Mouse (Mus musculus) adrenal gland, postnatal 36 days (tissue): ENCODE results near the gene Uts2b. TPM values are rescaled to one million over a fixed set of nuclear protein-coding genes. Genes with fewer than 3 reads are reported as not detected.

Experiments used
- DNase-seq, 2 experiments: peaks; one replicate each; pipeline ENCODE4 v3.0.0; 2021; ENCODE audit warnings: mixed read lengths in 1 of 2
- long read RNA-seq, 2 experiments: library from polyadenylated mRNA; stranded (forward); transcript quantifications; one replicate each; pipeline ENCODE4 v2.0.0; 2021; ENCODE audit warnings: borderline sequencing depth in 2 of 2
- total RNA-seq, 2 experiments: library from RNA; stranded (reverse); gene quantifications; 2 replicates each; pipeline ENCODE4 v1.2.3; 2021

The Uts2b gene
- total RNA-seq, result not detected
- long read RNA-seq, experiment 1, result 0 reads
- long read RNA-seq, experiment 2, result 0 reads

DNA sequence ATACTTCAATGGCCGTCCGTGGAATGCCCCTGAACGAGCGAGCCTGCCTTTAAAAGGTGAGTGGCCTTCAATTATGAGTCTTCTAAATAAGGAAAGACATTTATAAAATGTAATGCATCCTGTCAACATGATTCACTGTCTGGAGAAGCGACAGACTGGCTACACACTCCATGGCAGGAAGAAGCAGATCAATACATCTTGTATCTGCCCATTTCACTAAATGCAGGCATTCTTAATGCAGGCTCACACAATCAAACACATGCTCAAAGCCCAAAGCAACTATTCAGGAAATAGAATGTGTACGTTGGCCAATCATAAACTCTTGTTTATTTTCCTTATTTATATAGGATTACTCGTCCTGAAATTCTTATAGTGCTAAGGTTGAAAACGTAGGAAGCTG is at the start of gene Uts2b:
Gene Uts2b, minus strand, starts transcription at position 49 of the 400 bp plus-strand sequence.
- DNase-seq, result no peak

DNA sequence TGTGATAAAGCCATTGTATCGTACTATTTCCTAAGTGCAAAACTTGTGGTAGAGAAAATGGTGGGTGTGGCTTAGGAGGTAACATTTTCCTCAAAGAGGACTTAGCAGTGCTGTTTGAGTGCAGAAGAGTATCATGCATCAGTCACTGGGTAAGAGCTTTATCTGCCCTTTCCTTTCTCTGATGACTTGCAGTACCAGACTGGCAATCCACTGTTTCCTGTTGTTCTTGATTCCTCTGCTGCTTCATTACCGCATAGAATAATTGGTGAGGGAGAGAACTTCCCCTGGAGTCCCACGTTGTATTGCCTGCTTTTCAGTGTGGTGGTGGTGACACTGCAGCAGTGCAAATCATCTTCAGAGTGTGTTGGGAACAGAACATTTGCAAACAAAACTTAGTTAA is 47.6 kb upstream of the Uts2b start:
- no peak for DNase-seq

DNA sequence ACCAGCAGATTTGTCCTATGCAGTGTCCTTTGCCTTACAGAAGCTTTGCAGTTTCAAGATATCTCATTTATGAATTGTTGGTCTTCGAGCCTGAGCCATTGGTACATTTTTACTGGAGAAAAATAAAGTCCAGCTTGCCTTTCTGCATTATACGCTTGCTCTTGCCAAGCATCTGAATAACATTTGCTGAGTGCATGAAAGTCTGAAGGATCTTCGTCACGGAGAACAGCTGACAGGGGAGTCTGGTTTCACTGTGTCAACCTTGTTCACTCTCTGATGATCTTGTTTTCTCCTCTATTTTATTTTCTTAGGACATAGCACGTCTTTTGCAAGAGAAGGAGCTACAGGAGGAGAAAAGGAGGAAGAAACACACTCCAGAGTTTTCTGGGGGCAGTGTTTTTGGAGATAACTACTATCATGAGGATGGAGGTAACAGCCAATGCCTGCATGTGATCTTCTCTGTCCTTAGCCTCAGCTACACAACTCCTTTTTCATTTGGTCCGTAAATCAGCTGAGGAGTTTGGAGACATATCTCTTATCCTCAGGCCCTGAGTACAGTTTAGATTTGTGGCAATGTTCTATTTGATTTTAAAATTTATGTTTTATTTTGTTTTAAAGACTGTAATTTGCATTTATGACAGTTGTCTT is 47.0 kb upstream of the Uts2b start:
- DNase-seq, result no peak

DNA sequence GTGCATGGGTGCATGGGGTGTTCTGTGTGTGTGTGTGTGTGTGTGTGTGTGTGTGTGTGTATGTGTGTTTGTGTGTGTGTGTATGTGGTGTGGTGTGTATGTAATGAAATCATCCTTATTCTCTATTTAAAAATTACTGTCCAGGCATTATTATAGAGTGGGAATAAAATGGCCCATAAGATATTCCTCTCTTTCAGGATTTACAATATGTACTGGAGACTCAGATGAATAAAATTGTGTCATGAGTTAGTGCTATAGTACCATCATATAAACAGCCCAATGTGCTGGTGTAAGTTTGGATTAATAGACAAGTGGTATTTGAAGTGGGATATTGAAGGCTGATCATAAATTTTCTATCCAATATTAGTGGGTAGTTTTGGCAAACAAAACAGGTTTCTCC is 34.1 kb upstream of the Uts2b start:
- no peak for DNase-seq

DNA sequence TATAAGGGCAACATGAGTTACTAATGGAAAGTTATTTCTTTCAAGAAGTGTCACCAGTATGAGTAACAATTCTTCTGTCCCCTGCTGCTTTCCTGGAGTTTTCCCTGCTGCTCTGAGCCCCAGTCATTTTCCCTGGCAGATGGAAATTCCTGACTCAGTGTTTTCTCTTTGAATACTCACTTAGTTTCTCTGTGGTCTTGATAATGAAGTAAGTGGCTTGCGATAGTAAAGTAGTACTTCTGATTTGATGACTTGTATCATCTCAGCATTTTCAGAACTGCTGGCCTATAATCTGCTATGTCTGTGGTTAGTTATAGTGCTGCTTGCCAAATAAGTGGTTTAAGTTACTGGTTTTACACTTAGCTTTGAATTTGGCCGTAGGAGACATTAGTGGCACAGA is 31.5 kb upstream of the Uts2b start:
- no peak for DNase-seq

DNA sequence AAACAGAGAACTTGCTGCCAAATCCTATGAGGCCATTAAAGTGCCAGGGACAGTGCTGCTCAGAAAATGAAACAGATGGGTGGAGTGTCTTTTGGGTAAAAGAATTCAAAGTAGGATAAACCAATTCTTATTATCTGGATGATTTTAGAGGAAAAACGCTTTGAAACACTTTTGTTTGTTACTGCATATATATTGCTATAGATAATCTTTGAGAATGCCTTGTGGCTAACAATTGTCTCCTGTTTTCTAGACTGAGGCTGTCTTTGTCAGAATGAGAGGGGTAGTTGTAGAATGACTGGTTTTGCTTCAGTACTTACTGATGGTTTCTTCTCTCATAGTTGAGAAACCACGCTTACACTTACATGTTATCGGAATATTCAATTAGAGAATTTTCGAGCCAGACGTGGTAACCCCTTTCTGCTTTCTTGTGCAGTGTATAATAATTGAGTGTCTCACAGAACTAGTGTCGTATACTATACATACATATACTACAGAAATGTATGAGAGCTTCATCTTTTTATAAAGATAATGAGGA is 29.7 kb upstream of the Uts2b start:
- DNase-seq, result no peak

DNA sequence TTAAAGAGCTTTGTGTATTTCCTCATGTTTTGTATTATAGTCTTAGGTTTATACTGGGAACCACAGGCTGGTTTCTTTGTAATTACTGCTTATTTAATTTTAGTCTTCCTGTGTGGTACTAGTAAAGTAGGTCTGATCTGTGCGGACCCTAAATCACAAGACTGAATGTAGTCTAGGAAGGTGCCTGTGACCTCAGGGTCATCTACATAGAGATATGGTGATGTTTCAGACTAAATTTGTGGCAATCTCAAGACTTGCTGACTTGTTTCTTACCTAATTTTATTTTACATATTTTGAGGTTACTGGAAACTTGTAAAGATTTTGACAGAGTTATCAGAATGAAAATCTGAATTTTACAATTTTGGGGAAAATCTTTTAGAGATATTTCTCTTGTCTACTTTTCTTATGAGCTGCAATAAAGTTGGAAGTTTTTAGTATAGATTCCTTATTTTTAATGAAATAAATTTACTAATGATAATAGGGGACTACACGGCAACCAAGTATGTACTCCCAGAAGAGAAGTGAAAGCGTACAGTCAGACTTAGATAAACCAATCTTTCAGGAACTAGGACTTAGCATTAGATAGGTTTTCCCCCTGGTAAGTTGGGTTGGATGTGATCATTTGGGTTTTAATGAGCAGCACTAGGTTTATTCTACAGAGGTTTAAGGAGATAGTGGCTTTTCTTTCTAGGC is 29.1 kb upstream of the Uts2b start:
- DNase-seq, result no peak

DNA sequence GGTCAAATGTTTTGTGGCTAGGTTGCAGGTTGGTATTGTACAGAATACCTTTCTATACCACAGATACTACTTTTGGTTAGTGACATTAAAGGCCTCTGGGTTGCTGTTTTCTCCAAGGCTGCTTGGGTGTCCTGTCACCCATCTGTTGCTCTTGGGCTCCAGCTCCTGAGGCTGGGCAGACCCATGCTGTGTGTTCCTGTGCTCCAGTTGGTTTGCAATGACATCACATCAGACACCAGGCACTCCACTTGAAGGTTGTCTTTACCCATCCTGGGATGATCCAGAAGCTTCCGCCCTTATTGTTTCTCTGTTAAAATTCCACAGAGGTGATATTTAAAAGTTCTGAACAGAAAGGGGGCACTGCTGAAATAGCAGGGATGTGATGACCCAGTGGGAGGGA is 26.9 kb upstream of the Uts2b start:
- DNase-seq, result no peak

DNA sequence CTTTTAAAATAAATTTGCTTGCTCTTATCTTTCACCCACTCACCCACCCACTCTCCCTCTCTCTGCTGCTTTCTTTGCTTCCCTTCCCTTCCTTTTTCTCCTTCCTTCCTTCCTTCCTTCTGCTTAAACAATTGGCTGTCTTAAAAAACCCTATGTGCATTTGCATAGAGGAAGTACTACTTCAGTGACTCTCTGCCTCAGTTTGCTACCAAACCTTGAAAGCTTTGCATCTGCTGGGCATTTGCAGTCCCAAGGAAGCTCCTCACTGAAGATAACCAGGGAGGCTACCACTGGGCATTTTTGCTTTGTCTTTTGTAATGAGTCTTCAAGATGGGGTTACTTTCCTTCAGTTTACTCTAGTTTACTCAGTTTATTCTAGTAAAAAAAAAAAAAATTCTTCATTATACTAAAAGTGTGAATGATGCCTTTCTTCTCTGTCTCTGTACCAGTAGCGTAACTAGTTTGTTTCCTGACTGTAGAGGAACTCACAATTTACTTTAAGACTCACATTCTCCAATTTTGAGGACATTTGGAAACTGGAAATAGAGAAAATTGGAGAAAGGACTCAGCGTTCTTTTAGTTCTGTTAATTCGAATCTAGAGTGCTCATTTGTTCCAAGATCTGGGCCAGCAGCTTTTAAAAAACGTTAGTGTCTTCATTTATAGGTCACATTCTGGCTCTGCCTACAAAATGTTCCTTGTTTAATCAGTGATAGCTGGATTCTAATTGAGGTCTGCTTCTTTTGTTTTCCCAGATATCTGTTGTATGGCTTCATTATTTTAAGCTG is 25.4 kb upstream of the Uts2b start:
- no peak for DNase-seq

DNA sequence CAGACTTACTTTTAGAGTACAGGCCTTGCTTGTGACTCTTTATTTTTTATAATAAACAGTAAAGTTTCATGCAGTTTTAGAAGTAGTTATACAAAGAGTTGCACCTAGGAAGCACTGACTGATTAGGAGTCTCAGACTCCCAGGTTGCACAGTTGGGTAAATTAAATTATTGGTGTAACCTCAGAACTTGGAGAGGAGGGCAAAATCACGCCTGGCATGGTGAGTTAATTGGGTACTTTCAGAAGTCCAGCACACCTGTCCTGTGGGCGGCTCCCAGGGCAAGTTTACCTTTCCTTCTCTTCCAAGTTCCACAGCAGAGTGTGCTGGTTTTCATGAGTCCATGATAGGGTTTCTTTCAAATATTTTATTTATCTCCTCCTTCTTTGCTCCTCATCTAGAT is 21.8 kb upstream of the Uts2b start:
- no peak for DNase-seq

DNA sequence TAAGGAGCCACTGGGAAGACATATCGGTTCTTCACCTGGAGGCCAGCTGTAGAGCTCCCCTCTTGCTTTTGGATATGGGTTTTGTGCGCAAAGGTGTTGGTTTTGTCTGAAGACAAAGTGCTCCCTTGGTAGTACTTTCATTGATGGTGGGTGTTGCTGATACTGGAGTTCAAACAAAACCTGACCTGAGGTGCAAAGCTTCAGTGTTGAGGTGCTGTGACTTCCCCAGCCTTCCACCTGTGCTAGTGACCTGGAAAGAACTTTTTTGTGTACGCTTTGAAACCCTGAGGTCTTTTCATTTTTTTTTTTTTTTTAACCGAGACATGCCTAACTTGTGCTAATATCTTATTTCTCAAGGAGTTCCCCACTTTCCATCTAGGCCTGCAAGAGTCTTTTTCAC is 20.3 kb upstream of the Uts2b start:
- DNase-seq, result no peak

DNA sequence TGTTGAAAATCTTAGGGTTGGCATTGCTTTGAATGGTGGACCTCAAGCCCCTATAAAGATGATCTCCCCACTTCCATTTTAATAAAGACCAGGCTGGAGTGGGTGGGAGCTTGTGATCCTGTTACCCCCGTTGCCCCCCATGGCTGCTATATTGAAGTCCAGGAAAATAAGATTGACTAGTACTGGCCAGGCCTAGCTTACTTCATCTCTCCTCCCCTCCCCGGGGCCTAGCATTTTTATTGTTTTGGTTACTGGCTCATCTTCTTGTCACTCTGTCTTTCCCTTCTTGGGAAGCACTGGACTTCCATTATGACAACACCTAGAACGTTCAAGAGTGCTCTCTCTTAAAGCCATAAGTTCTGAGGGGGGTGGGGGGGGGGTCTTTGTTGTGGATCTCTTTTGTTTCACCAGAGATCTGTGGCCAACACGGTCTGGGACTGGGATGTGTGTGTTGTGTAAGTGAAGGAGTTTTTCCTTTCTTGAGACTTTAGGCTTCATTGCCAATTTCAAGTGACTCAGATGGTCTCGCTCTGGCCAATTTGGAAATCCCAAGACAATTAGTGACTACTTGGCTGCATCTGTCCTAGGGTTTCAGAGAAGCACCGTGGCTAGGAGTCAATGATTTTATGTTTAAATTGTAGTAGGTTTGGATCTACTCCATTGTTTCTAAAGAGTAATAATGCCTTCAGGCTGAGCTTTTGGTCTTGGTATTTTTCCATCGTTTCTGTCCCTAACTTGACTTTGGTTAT is 19.7 kb upstream of the Uts2b start:
- peak; percentile 4 to 21 for DNase-seq

DNA sequence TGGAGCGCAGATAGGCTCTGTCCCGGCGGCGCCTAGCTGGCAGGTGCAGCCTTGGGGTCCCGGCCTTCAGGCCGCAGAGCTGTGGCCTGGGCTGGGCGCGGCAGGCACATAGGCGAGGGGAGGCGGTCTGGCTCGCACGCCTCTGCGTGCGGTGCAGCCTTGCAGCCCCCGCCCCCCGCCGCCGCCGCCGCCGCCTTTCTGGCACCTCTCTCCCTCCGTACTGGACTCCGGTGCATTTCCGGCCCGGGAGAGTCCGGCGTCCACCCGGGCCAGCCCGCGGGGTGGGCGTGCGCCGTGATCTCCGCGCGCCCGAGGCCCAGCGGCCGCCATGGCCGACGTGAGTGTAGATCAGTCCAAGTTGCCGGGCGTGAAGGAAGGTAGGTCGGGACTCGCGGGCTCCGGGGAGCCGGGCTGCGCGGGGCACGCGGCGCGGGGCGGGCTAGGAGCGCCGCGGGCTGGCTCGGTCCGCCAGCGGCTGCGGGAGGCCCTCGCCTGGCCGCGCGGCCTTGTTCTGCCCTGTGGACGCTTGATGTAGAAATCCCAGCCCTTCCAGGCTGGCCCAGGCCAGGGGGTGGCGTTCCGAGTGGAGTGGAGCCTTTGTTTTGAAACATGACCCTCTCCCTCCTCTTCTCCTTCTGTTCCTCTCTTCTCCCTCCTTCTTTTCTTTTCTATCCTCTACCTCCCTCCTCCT is 18.9 kb upstream of the Uts2b start, which contains the start of gene Ccdc50:
Gene Ccdc50, plus strand, starts transcription at position 109 of the 691 bp plus-strand sequence.
- DNase-seq, result peak; percentile 88 to 90

DNA sequence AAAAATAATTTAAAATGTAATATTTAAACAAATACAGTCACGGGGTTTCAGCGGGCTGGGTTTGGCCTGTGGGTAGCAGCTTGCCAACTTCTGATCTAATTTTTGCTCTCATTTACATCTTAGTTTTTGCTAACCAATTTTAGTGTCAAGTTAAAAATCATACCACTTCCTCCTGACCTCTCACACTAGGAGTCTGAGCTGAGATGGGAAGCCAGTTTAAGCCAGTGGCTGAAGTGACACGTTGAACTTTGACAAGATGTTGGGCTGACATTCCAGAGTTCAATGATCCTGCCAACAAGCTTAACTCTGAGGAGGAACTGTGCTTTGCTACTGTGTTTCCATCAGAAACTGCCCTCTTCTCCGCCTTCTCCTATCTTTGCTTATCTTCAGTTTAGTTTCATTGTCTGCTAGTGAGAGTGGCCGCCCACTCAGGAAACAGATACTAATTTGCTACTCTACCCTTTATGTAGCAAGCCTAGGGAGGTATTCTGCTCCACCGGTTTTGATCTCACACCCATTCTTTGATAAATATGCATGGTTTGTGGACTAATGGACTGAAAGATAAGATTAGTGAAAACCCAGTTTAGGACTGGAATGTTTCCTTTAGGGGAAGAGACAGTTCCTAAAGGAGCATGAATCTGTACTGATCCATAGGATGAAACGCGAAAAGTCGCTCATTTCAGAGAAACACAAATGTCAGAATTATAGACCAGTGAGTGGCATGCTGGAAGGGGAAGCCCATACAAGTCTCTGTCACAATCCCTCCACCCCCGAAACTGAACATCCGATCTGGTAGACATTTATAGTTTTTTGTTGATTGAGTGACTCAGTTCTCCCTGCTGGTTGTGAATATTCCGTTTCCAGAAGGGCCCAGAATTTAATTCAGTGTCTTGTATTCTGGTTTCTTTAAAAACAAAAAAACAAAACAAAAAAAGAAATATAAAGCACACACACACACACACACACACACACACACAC is 17.9 kb upstream of the Uts2b start:
- DNase-seq, result no peak

DNA sequence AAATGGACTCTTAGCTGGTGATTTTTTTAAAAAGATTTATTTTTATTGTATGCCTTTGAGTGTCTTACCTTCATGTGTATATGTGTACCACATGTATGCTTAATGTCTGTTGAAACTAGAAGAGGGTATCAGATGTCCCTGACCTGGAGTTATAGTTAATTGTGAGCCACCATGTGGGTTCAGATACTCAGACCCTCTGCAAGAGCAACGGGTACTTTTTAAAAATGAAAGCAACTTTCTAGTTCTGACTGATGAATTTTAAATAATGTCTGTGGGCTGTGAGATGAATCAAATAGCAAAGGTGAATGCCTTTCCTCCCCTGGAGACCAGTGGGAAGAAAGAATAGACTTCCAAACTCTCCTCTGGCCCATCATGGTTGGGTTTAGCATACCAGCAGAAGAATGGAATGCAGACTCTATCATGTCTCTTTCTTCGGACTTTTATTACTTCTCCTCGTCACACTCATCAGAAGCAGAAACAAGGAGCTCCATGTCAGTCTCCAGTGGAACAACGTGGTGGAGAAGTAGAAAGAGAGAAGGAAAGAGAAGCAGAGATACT is 16.9 kb upstream of the Uts2b start:
- DNase-seq, result no peak

DNA sequence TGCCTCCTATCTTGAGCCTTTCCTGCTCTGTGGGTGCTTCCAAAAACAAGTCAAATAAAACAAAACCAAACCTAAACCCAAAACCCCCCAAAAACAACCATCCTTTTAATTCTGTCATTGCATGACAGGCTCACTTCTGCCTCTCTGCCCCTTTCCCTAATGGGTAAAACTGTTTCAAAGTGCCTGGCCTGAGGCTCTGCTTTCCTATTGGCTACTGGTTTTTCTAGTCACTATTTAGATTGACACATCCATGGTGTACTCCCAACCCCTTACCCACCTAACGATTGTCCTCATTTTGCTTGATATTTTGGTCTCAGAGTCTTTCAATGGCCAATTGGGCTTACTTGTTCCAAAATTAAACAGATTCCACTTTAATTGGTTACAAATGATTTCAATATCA is 15.6 kb upstream of the Uts2b start:
- DNase-seq, result no peak

DNA sequence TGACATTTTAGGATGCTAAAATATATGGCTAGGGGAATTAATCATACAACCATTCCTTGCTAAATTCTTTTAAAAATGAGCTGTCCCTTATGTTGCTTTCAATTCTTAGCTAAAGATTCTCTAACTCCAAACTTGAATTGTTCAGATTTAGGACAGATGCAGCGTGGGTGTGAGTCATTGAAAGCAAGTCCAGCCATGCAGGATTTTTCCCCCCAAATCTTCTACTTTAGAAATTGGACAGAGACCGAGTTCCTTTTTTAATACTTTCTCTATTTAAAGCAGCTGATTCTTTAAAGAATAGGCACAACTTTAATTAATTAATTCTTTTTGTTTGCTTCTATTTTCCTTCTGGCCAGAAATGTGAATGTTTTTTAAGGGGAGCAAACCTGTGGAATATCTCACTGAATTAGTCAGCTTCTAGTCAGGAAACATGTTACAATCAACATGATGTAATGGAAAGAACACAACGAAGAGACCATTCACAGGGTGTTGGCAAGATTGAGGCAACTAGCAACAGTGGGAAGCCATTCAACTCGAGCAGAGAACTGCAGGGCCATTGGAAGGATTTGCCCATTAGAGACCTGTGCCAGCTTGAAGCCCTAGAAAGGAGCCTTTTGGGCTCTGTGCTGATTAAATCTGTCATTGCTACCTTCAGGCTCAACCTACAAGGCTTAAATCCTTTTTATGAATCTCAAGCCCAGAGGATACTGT is 15.0 kb upstream of the Uts2b start:
- no peak for DNase-seq

DNA sequence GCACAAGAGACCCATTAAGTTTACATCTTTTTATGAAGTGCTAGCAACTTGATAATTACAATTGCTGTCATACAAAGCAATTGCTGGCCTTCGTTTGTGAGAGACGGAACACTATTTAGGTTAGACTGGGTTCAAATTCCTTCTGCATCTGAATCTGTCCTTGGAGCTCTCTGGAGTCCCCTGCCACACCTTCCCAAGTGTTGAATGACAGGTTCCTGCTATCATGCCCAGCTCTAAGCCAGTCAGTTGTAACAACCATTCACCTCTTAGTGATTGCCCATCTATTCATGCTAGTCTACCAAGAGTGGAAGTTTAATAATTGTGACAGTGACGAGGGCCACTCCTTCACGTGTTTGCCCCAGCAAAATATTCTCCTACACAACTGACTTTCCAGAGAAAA is 12.2 kb upstream of the Uts2b start:
- DNase-seq, result no peak

DNA sequence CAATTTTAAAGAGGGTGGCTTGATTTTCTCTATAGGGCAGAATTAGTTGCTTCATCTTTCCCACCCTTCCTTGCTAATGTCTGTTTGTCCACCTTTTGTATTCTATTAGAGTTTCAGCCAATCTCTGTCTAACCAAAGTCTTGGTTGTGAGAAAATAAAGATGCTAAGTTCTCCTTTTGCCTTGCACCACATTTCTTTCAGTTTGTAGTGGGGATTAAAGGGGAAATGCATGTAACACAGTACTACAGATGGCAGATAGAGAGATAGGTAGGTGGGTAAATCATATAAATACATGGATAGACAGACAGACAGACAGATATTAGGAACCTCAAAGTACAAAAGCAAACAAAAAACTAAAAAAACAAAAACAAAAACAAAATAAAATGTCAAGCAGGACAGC is 6.5 kb upstream of the Uts2b start:
- DNase-seq, result no peak
